Mouse (Mus musculus) regulatory T cell (primary cell): ENCODE results near the gene Rad9a.
"Not testable (repeated sequence)": the region's sequence is repeated elsewhere in the genome, so short reads cannot be mapped to it uniquely, and the experiment has no call there.

ENCODE experiments used
- in situ Hi-C: fragments of 300-600 bp; cut with MboI, MseI; formaldehyde crosslinking; loops from one replicate; pipeline ENCODE4 v1.15.1; 2025; ENCODE audit warnings: high pct_unique_total_duplicates

Rad9a gene

GRCm38 (mm10) chr19:4201291-4201909, at the start of gene Rad9a:
Gene Rad9a (minus strand): TSS chr19:4201662.
- in situ Hi-C loops = loop anchor here (5.0 to 10.0 kb wide), 2 partner anchors 49 to 287 kb away; partner anchors contain the start of genes Ndufs8 and Ptprcap

DNA sequence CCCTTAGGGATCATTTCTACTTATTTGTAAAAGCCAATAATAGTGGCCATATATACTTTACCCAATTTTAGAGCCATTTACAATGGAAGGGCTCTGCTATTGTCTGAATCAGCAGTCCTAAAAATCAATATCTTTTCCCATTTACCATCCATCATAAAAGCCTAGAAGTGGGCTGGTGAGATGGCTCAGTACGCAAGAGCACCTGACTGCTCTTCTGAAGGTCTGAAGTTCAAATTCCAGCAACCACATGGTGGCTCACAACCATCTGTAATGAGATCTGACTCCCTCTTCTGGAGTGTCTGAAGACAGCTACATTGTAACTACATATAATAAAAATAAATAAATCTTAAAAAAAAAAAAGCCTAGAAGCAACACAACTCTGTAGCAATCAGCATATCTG, 47.2 kb upstream of the Rad9a start:
- in situ Hi-C loops = not testable (repeated sequence)

- in situ Hi-C loops = no loop called here
Observed at GRCm38 (mm10) chr19:4247010-4247409, 45.5 kb upstream of the Rad9a start.

- in situ Hi-C loops = no loop called here
Observed at GRCm38 (mm10) chr19:4244775-4245174, 43.3 kb upstream of the Rad9a start.

DNA sequence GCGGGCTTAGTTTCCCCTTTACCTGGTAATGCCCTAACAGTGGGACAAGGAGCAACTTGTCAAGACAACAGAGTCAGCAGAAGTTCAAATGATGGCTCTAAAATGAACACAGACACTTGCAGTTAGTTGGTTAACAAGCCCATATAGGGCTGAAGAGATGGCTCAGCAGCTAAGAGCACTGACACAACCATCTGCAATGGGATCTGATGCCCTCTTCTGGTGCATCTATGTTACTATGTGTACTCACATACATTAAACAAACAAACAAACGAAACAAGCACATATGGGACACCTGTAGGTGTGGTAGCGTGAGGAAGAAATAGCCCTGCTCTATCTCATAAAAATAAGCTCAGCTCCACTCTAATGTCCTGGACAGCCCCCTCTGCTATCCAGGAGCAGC, 41.0 kb upstream of the Rad9a start:
- in situ Hi-C loops = no loop called here

GRCm38 (mm10) chr19:4240247-4240668, 38.8 kb upstream of the Rad9a start:
- in situ Hi-C loops = no loop called here

DNA sequence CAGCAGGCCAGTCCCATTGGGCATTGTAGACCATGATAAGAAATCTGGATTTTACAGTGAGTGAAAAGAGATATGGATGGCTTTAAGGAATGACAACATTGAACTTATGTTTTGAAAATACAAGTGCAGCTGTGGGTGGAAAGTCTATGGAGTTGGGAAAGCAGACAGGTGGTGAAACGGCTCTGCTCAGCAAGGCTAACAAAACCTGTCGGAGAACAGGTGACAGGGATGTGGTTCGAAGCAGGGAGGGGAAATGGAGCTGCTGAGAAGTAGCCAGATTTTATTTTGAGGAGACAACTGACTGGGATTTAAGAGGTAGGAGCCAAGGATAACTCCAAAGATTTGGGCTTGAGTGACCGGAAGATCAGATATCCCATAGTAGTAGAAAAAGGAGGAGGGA, 33.1 kb upstream of the Rad9a start:
- in situ Hi-C loops = no loop called here

DNA sequence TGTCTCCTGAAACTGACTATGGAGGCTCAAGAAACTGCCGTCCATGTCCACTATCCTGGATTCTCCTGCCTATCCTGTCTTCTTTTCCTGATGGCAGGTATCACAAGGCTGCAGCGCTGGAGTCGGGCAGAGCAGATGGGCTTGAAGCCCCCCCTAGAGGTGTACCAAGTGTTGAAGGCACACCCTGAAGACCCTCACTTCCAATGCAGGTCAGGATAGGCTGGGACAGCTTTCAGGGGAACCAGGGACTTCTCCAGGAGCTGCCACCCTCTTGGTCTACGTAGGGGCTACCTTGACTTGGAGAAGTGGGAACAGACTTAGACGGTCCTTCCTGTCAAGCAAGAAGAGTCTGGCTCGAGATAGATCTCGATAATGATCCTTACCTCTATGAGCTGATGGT, 31.2 kb upstream of the Rad9a start:
- in situ Hi-C loops = no loop called here

GRCm38 (mm10) chr19:4232186-4232572, 30.7 kb upstream of the Rad9a start:
- in situ Hi-C loops = no loop called here

DNA sequence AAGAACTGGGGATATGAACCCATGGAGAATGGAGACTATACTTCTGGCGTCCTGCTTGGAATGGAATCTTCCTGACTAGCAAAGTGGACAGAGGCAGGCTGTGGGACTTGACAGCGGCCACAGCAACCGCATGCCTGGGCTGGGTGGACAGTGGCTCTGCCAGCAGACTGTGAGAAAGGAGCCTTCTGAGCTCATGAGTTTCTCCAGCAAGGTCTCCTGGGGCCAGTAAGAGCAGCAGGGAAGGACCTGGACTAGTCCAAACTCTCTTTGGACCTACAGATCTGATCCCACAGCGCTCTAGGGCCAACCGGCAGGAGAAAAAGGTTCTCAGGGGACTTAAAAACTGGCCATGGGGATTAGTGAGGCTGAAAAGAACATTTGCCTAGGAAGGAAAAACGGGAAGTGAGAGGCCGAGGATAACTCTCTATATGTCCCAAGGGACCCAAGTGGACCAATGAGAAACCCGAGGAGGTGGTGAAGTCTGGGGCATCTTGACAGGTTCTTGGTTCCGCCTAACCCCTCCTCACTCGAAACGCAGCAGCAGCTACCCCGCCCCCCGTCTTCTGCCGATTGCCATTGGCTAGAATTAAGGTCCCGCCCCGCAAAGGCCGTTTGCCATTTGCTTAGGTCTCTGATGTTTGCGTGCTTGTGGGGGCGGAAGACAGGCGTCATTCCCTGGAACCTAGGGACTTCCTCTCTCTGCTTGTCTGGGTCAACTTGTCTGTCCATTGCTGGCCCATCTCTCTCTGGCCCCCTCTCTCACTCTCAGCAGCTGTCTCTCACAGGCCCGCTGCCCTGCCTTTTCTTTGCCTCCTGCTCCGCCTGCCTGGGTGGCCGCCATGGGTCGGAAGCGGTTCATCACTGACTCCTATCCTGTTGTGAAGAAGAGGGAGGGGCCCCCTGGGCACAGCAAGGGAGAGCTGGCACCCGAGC, 30.1 kb upstream of the Rad9a start, which contains the start of gene Pold4:
Pold4 (plus strand) TSS at position 647 of the 933 bp plus-strand sequence.
- in situ Hi-C loops = no loop called here

DNA sequence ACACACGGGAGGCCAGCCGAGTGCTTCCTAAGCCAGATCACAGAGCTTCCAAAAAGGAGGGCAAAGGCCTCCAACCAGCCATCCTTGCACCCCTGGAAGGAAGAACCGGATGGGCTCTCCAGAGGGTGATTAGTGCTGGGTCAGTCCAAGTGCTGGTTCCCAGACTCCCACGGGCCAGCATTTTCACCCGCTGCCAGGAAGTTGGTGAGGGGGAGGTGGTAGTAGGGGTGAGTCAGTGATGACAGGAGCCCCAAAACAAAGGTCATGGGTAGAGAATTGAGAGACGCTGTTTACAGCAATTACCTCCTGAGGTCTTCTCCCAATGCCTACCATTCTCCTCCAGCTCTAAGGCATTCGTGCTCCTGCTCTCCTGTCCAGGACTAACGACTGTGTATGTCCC, 29.0 kb upstream of the Rad9a start:
- in situ Hi-C loops = no loop called here

- in situ Hi-C loops = no loop called here
Observed at GRCm38 (mm10) chr19:4229451-4230076, 28.1 kb upstream of the Rad9a start.

DNA sequence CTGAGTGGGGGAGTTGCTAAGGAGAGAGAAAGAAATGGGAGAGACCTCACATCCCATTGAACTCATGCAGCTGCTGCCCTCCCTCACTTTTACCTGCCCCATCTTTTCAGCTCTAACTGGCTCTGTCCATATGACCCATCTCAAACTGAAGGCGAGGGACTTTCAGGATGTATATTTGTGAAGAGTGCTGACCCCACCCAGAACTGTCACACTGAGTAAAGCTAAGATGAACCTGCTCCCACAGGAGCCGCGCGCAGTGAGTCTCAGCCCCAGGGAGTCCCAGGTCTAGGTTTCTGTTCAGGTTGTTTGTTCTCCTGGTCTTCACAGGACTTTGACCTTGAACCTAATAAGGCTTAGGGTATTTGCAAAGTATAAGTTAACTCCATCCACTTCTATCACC, 27.4 kb upstream of the Rad9a start:
- in situ Hi-C loops = no loop called here

DNA sequence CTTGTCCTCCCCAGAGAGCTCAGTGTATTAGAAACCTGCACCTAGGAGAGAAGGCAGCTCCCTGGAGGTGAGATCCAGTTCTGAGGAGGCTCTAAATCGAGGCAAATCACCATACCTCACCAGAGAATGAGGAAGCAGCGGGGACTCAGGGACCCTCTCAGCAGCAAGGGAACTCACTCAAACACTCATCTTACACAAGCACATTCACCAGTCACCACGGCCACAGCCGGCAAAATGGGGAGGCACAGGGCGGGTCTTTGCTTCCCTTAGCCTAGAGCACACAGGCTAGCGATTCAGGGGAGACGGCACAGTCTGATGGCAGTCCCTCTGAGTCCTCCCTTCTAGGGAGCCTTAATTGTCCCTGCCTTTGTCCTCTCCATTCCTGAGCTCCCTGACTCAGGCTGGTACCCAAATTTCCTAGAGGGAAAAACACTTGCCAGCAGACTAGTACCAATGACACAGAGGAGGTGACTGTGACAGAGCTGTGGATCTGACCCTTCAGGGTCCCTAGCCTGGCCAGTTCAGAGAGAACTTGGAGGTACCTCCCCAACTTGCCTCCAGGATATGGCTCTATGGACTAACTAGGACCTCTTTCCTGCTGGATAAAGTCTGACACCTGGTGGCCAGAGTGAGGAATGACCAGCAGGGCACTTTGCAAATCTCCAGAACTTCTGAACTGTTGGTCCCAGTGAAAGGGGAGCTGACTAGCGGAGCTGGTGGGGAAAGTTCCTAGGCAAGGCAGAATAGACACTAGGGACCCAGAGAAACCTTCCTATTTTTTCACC, 26.6 kb upstream of the Rad9a start:
- in situ Hi-C loops = no loop called here

GRCm38 (mm10) chr19:4227446-4227845, 26.0 kb upstream of the Rad9a start:
- in situ Hi-C loops = no loop called here

GRCm38 (mm10) chr19:4226779-4227178, 25.3 kb upstream of the Rad9a start:
- in situ Hi-C loops = no loop called here

DNA sequence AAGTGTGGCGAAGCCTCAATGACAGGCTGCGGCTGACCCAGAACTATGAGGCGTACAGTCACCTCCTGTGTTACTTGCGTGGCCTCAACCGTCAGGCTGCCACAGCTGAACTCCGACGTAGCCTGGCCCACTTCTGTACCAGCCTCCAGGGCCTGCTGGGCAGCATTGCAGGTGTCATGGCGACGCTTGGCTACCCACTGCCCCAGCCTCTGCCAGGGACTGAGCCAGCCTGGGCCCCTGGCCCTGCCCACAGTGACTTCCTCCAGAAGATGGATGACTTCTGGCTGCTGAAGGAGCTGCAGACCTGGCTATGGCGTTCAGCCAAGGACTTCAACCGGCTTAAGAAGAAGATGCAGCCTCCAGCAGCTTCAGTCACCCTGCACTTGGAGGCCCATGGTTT, 20.7 kb upstream of the Rad9a start:
- in situ Hi-C loops = no loop called here

GRCm38 (mm10) chr19:4220957-4221743, 19.7 kb upstream of the Rad9a start:
- in situ Hi-C loops = no loop called here

GRCm38 (mm10) chr19:4220416-4220815, 19.0 kb upstream of the Rad9a start:
- in situ Hi-C loops = no loop called here

DNA sequence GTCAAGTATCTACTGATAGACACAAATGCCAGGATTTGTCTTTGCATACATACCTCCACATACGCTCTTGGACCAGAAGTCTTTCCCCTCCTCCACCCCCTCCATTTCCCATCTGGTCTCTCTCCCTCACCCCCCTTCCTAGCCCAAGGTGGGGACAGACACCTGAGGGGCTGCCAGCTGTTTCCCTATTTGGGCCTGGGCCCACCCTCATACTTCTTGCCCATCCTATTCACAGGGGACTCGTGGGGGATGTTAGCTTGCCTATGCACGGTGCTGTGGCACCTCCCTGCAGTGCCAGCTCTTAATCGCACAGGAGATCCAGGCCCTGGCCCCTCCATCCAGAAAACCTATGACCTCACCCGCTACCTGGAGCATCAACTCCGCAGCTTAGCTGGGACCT, 18.5 kb upstream of the Rad9a start:
- in situ Hi-C loops = no loop called here

DNA sequence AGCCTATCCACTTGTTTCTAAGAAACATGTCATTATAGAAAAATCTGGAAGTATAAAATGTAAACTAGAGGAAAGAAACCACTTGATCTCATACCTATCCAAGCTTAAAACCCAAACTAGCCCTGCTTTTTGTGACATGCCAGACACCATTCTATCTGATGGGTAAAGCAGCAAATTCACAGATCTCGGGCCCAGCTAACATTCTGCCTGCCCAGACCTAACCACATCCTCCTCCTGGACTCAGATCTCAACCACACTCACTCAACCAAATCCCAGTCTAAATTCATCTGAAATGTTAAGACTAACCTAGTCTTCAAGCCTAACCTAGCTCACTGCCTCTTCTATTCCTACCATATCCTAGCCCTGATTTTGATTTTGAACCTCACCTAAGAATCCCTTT, 17.3 kb upstream of the Rad9a start:
- in situ Hi-C loops = no loop called here
